9 mouse cellular contexts compared by ENCODE assay signal in genomic region chr15:77903176-77903575, GRCm38 (mm10). TPM values are rescaled to one million over a fixed set of nuclear protein-coding genes. Genes with fewer than 3 reads are reported as not detected.
DNase-seq lines count a peak whose midpoint lies in the region; ATAC-seq lines count a peak whose summit lies in the region.
"Had no signal": no experiment of that assay in that cellular context is flagged by ENCODE, and none has a peak within 500 bp of the region (broad histone marks: within the 10 kb centered on the region; RNA-seq: fewer than 3 reads in every experiment).

No protein-coding gene starts in this region.

- no peak overlapping the region for H3K4me3 ChIP-seq in heart, embryonic 15.5 days
- H3K4me3 ChIP-seq in lung, embryonic 16.5 days (ENCODE audit: low read length), result no peak overlapping the region
- H3K4me3 ChIP-seq: heart, embryonic 13.5 days had no signal

- peaks cover 30% of the 10 kb centered on the region for H3K4me1 ChIP-seq in heart, embryonic 15.5 days (replicated peaks)
- H3K4me1 ChIP-seq in lung, embryonic 16.5 days (replicated peaks; ENCODE audit: control insufficient read depth, insufficient read depth, low read length), result peaks cover 33% of the 10 kb centered on the region

- H3K36me3 ChIP-seq in heart, embryonic 15.5 days, result no peaks in the 10 kb centered on the region
- no peaks in the 10 kb centered on the region for H3K36me3 ChIP-seq in lung, embryonic 16.5 days (ENCODE audit: control insufficient read depth, insufficient read depth, low read length)
- H3K36me3 ChIP-seq: heart, embryonic 13.5 days had no signal

- H3K4me2 ChIP-seq in heart, embryonic 15.5 days, result no peak overlapping the region
- no peak overlapping the region for H3K4me2 ChIP-seq in lung, embryonic 16.5 days (ENCODE audit: low read depth, low read length)
- H3K4me2 ChIP-seq: heart, embryonic 13.5 days had no signal

- H3K27me3 ChIP-seq in heart, embryonic 15.5 days, result no peaks in the 10 kb centered on the region
- no peaks in the 10 kb centered on the region for H3K27me3 ChIP-seq in lung, embryonic 16.5 days (ENCODE audit: control insufficient read depth, insufficient read depth, low read depth, low read length)
- H3K27me3 ChIP-seq: heart, embryonic 13.5 days had no signal

- no peak for DNase-seq in heart, postnatal 25 days (ENCODE audit: low spot score)
- peak; percentile 44 for DNase-seq in brain, adult 2 months (ENCODE audit: low read depth, low spot score)
- DNase-seq in forelimb bud, embryonic 11.5 days (ENCODE audit: low read depth, low spot score), result peak; percentile 30
- no peak for DNase-seq in ovary, postnatal 10 days (ENCODE audit: low spot score)

- H3K9ac ChIP-seq in heart, embryonic 15.5 days, result no peak overlapping the region
- H3K9ac ChIP-seq in lung, embryonic 16.5 days (ENCODE audit: low read length), result no peak overlapping the region

- ATAC-seq in heart, embryonic 15.5 days (replicated peaks; ENCODE audit: insufficient number of reproducible peaks, insufficient read depth, low FRiP score, low read depth), result no peak
- no peak for ATAC-seq in lung, embryonic 16.5 days (ENCODE audit: low read depth)
- no peak for ATAC-seq in activated CD4-positive, CD25-positive, alpha-beta regulatory T cell, adult 4 months
- ATAC-seq in CD4-positive, CD25-positive, alpha-beta regulatory T cell, adult 4 months, result no peak

- WGBS in heart, embryonic 15.5 days, result 65% methylated on average over 5 of the region's 5 CpGs
- WGBS in lung, embryonic 16.5 days, result 40% methylated on average over 5 of the region's 5 CpGs

- H3K9me3 ChIP-seq in heart, embryonic 15.5 days (replicated peaks), result no peaks in the 10 kb centered on the region
- no peaks in the 10 kb centered on the region for H3K9me3 ChIP-seq in lung, embryonic 16.5 days (ENCODE audit: control insufficient read depth, low read length)
- H3K9me3 ChIP-seq: heart, embryonic 13.5 days had no signal

- intact Hi-C loops in heart, postnatal 25 days (cut with DNase I), result no loop called here

- peak overlapping the region; percentile 18; the same call in 1 of the 2 replicates for H3K27ac ChIP-seq in heart, embryonic 15.5 days
- peak overlapping the region; percentile 38 for H3K27ac ChIP-seq in lung, embryonic 16.5 days (ENCODE audit: low read length)
- H3K27ac ChIP-seq: heart, embryonic 13.5 days had no signal

RNA-seq across cellular contexts. Expression of gene Txn2, which starts 25.6 kb away (rescaled TPM):
- polyA plus RNA-seq in heart, embryonic 15.5 days (2015; fragmentation: Nextera tagmentation; extraction: Ambion mirVana), result 251 and 280 TPM in 2 replicates
- total RNA-seq in heart, postnatal 25 days (2021), result 100 to 1,000 TPM; 278 to 282 TPM
- 182 and 185 TPM in 2 replicates for polyA plus RNA-seq in lung, embryonic 16.5 days (2015; fragmentation: Nextera tagmentation; extraction: Ambion mirVana)
- polyA plus RNA-seq in activated CD4-positive, CD25-positive, alpha-beta regulatory T cell, adult 4 months (2017; shearing (Covaris generic)), result 100 to 1,000 TPM; 219 to 245 TPM
- 100 to 1,000 TPM; 232 to 276 TPM for polyA plus RNA-seq in CD4-positive, CD25-positive, alpha-beta regulatory T cell, adult 4 months (2017; shearing (Covaris generic))

RNA-seq across cellular contexts. Expression of gene Foxred2, which starts 53.3 kb away (rescaled TPM):
- polyA plus RNA-seq in heart, embryonic 15.5 days (2015; fragmentation: Nextera tagmentation; extraction: Ambion mirVana), result 0.48 and 1.2 TPM in 2 replicates
- total RNA-seq in heart, postnatal 25 days (2021), result under 1 TPM; 0.34 to 0.42 TPM
- polyA plus RNA-seq in lung, embryonic 16.5 days (2015; fragmentation: Nextera tagmentation; extraction: Ambion mirVana), result 2.7 and 3.7 TPM in 2 replicates
- 1 to 10 TPM; 2.0 TPM for polyA plus RNA-seq in activated CD4-positive, CD25-positive, alpha-beta regulatory T cell, adult 4 months (2017; shearing (Covaris generic))
- 1 to 10 TPM; 2.8 to 4.2 TPM for polyA plus RNA-seq in CD4-positive, CD25-positive, alpha-beta regulatory T cell, adult 4 months (2017; shearing (Covaris generic))

Comparison
In these comparisons a context has a peak if more than half of its experiments do, and no peak if none do; other contexts are left out.
1. DNase-seq: peak in brain, adult 2 months (single experiment) and forelimb bud, embryonic 11.5 days (single experiment); none in heart, postnatal 25 days (single experiment) and ovary, postnatal 10 days (single experiment).